Mouse (Mus musculus) forebrain, postnatal 0 days (tissue): ENCODE results near the gene Hilpda. TPM values are rescaled to one million over a fixed set of nuclear protein-coding genes. Genes with fewer than 3 reads are reported as not detected.

Experiments used
- ATAC-seq: fragments of 200-750 bp; cut with Nextera tagmentation; 2 replicates; pipeline ENCODE4 v1.8.0; 2017; ENCODE audit warnings: mild to moderate bottlenecking, moderate library complexity
- DNase-seq: peaks from one replicate; pipeline ENCODE4 v3.0.0-alpha.2; 2015
- H3K27ac ChIP-seq: fragments of 300-500 bp; sonication (generic); 2 replicates; pipeline ENCODE4 v1.5.1; 2014; ENCODE audit warnings: low read depth, mild to moderate bottlenecking, antibody characterized with exemption, low read length, moderate library complexity, mixed read lengths
- H3K27me3 ChIP-seq: fragments of 300-500 bp; sonication (generic); 2 replicates; pipeline ENCODE4 v1.6.1; 2014; ENCODE audit warnings: mild to moderate bottlenecking, low read length, mixed read lengths; ENCODE audit not compliant: insufficient read depth
- H3K36me3 ChIP-seq: fragments of 300-500 bp; sonication (generic); 2 replicates; pipeline ENCODE4 v1.6.1; 2014; ENCODE audit warnings: mild to moderate bottlenecking, moderate library complexity; ENCODE audit not compliant: insufficient read depth
- H3K4me1 ChIP-seq: fragments of 300-500 bp; sonication (generic); 2 replicates; pipeline ENCODE4 v1.6.1; 2014; ENCODE audit warnings: antibody characterized with exemption; ENCODE audit not compliant: insufficient read depth
- H3K4me2 ChIP-seq: fragments of 300-500 bp; sonication (generic); 2 replicates; pipeline ENCODE4 v1.6.1; 2014; ENCODE audit warnings: low read depth, mild to moderate bottlenecking, moderate library complexity
- H3K4me3 ChIP-seq: fragments of 300-500 bp; sonication (generic); 2 replicates; pipeline ENCODE4 v1.5.1; 2014; ENCODE audit warnings: low read depth, low read length, mixed read lengths
- H3K9ac ChIP-seq: fragments of 300-500 bp; sonication (generic); 2 replicates; pipeline ENCODE4 v1.6.1; 2014; ENCODE audit warnings: mild to moderate bottlenecking
- H3K9me3 ChIP-seq: fragments of 300-500 bp; sonication (generic); 2 replicates; pipeline ENCODE4 v1.6.1; 2016; ENCODE audit warnings: low read length
- CTCF ChIP-seq: sonication (generic); IDR thresholded peaks from 2 replicates; pipeline ENCODE4 v1.5.1; 2016; ENCODE audit warnings: antibody characterized with exemption, control low read depth, low read depth
- WGBS: fragments of 180-500 bp; shearing (Covaris S2); extraction: QIAGEN DNeasy Blood & Tissue Kit; methylation state at CpG from one replicate; pipeline ENCODE4 v1.1.7; 2014; 5-methylcytosine and 5-hydroxymethylcytosine counted together
- polyA plus RNA-seq: library from polyadenylated mRNA; unstranded; fragments of >200 nt; fragmentation: Nextera tagmentation; extraction: Ambion mirVana; gene quantifications from 2 replicates; pipeline ENCODE4 v1.2.1, GENCODE M21; 2015
- total RNA-seq: library from RNA; depleted of rRNA; stranded (reverse); fragments of >200 nt; gene quantifications from 2 replicates; pipeline ENCODE4 v1.2.3, GENCODE M21; 2014

The Hilpda gene
- total and polyA plus RNA-seq, 2 experiments from 2014 or later, result 16.8 to 37.4 TPM

GRCm38 (mm10) chr6:29276746-29277145 lies 4.5 kb downstream of the Hilpda start:
- TF ChIP-seq CTCF, result no peak
- H3K27me3 ChIP-seq, result no peaks in the 10 kb centered on the region
- H3K36me3 ChIP-seq, result peaks cover 7% of the 10 kb centered on the region; the same call in 1 of the 2 replicates
- 92% methylated on average over 5 of the region's 5 CpGs for WGBS
- H3K9ac ChIP-seq, result no peak overlapping the region
- H3K4me2 ChIP-seq, result no peak overlapping the region
- peaks cover 4% of the 10 kb centered on the region; the same call in 1 of the 2 replicates for H3K4me1 ChIP-seq
- no peaks in the 10 kb centered on the region for H3K9me3 ChIP-seq
- no peak for ATAC-seq
- H3K27ac ChIP-seq, result no peak overlapping the region
- H3K4me3 ChIP-seq, result no peak overlapping the region
- DNase-seq, result no peak

DNA sequence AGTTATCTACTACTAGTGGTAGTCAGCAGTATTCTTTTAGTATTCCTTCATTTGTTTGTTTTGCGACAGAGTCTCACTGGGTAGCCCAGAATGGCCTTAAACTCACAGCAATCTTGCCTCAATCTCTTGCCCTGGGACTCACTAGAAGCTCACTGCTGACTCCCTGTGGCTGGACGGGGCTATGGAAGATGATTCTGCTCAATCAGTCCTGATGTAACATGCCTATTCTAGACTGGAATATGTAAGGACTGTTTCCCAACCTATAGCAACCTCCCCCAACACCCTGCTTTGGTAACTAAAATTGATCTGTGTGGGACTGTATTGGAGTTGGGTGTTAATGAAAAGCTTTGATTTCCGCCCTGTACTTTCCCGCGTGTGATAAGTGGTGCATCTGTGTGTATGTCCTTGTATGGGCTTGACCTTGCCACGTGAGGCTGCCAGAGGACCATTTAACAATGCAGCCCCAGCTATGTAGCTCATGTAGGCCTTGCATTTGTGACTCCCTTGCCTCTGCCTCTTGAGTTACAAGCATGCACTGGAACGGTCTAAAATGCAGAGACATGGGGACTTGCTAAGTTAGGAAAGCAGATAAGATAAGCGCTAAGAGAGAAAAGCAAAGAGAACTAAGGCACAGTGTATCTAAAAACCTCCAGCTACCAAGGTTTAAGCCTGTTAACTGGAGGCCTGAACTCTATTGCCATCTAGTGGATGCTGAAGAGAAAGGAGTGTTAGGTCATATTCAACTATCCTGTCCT lies 6.4 kb downstream of the Hilpda start:
- WGBS, result 35% methylated on average over 8 of the region's 8 CpGs
- H3K27me3 ChIP-seq, result no peaks in the 10 kb centered on the region
- no peak overlapping the region for H3K4me3 ChIP-seq
- peak; percentile 72 for DNase-seq
- peak; percentile 84 for TF ChIP-seq CTCF
- H3K4me1 ChIP-seq, result no peaks in the 10 kb centered on the region
- peak overlapping the region; percentile 9; the same call in 1 of the 2 replicates for H3K27ac ChIP-seq
- H3K9me3 ChIP-seq, result no peaks in the 10 kb centered on the region
- H3K4me2 ChIP-seq, result no peak overlapping the region
- H3K36me3 ChIP-seq, result peaks cover 7% of the 10 kb centered on the region; the same call in 1 of the 2 replicates
- no peak overlapping the region for H3K9ac ChIP-seq
- peak; percentile 90 for ATAC-seq

- Histone ChIP-seq H3K27me3 (no peaks in the 10 kb centered on the region), H3K27ac (peak within 1 kb of the TSS; percentile 9; the same call in 1 of the 2 replicates), H3K4me3 (no peak within 1 kb of the TSS), H3K36me3 (peaks cover 7% of the 10 kb centered on the region; the same call in 1 of the 2 replicates), H3K4me2 (no peak within 1 kb of the TSS), H3K4me1 (no peaks in the 10 kb centered on the region), H3K9ac (no peak within 1 kb of the TSS), H3K9me3 (no peaks in the 10 kb centered on the region)
- no peak for ATAC-seq
- no peak for TF ChIP-seq CTCF
- DNase-seq, result no peak
- 83% methylated on average over 8 of the region's 8 CpGs for WGBS
Measured at GRCm38 (mm10) chr6:29279293-29279692, 7.0 kb downstream of the Hilpda start, which contains the start of gene Fam71f2. TSS of gene Fam71f2 (plus strand) at chr6:29279593.

GRCm38 (mm10) chr6:29280671-29281070 lies 8.4 kb downstream of the Hilpda start:
- H3K36me3 ChIP-seq, result no peaks in the 10 kb centered on the region
- no peak overlapping the region for H3K4me3 ChIP-seq
- H3K9ac ChIP-seq, result no peak overlapping the region
- TF ChIP-seq CTCF, result no peak
- H3K27ac ChIP-seq, result no peak overlapping the region
- ATAC-seq (no peak), DNase-seq (no peak)
- H3K4me2 ChIP-seq, result no peak overlapping the region
- no peaks in the 10 kb centered on the region for H3K4me1 ChIP-seq
- H3K27me3 ChIP-seq, result no peaks in the 10 kb centered on the region
- 26% methylated on average over 7 of the region's 7 CpGs for WGBS
- no peaks in the 10 kb centered on the region for H3K9me3 ChIP-seq

GRCm38 (mm10) chr6:29286870-29287269 lies 14.6 kb downstream of the Hilpda start:
- Histone ChIP-seq H3K4me1 (no peaks in the 10 kb centered on the region), H3K4me2 (no peak overlapping the region), H3K9me3 (no peaks in the 10 kb centered on the region), H3K36me3 (no peaks in the 10 kb centered on the region), H3K4me3 (no peak overlapping the region), H3K27ac (no peak overlapping the region), H3K9ac (no peak overlapping the region), H3K27me3 (no peaks in the 10 kb centered on the region)
- no peak for TF ChIP-seq CTCF
- 75% methylated on average over 7 of the region's 7 CpGs for WGBS
- ATAC-seq (no peak), DNase-seq (no peak)

GRCm38 (mm10) chr6:29287481-29287880 lies 15.2 kb downstream of the Hilpda start:
- H3K27ac ChIP-seq, result no peak overlapping the region
- H3K9ac ChIP-seq, result no peak overlapping the region
- no peaks in the 10 kb centered on the region for H3K4me1 ChIP-seq
- ATAC-seq, result no peak
- H3K9me3 ChIP-seq, result no peaks in the 10 kb centered on the region
- 30% methylated on average over 6 of the region's 6 CpGs for WGBS
- no peak for TF ChIP-seq CTCF
- DNase-seq, result no peak
- no peaks in the 10 kb centered on the region for H3K27me3 ChIP-seq
- H3K4me2 ChIP-seq, result no peak overlapping the region
- H3K36me3 ChIP-seq, result no peaks in the 10 kb centered on the region
- no peak overlapping the region for H3K4me3 ChIP-seq

- Histone ChIP-seq H3K9ac (no peak overlapping the region), H3K36me3 (no peaks in the 10 kb centered on the region), H3K27me3 (no peaks in the 10 kb centered on the region), H3K4me2 (no peak overlapping the region), H3K9me3 (no peaks in the 10 kb centered on the region), H3K4me3 (no peak overlapping the region), H3K4me1 (no peaks in the 10 kb centered on the region), H3K27ac (no peak overlapping the region)
- no peak for DNase-seq
- ATAC-seq, result no peak
- 54% methylated on average over 5 of the region's 5 CpGs for WGBS
- no peak for TF ChIP-seq CTCF
Measured at GRCm38 (mm10) chr6:29287944-29288343, 15.7 kb downstream of the Hilpda start.
